Mouse (Mus musculus) adrenal gland, postnatal 25 days (tissue): ENCODE measurements at regions not wholly inside any gene's neighbourhood (a gene's known extent, or its start where the extent isn't known, plus 50 kb on each side); places are given as distances from the start of the nearest gene placed in this dataset.
A peak's percentile ranks its signal among the peaks of the same experiment; 100 is the strongest.

Experiments used
- DNase-seq: peaks from one replicate; pipeline ENCODE4 v3.0.0; 2021; ENCODE audit warnings: mixed read lengths

DNA sequence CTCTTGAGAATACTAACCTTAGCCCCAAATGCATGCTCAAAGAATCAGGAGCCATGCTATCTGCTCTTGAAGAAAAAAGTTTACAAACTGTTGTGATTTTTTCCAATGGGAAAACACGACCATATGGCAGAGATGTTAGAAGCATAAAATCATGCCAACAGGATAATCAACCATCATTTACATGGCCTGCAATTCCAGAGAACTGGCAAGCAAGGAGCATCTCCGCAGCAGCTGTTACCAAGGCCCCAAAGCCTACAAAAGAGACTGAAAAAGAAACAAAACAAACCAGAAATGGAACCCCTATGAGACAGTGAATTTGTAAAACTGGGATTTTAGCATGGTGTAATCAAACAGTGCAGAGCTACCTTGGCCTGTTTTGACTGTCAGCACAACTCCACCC lies 1164.2 kb upstream of the Gm10800 start:
- DNase-seq = no peak

DNA sequence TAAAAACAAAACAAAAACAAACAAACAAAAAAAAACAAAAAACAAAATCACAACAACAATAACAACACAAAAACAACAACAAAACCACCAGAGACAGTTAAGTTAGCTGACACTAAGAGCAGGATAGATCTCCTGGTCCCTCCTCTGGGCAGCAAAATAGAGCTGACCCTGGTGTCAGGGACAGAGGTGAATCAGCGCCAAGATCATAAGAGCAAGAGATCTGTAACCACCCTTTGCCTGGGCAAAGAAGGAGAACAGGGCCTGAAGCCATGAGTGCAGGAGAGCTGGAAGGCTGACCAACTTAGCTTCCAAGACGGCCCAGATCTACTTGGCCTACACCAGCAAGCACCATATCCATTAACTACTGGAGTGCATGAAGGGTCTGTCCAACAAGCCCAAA lies 1154.6 kb upstream of the Gm10800 start:
- DNase-seq = peak; percentile 9
